ENCODE assay signal across 8 mouse cellular contexts in the genomic region with DNA sequence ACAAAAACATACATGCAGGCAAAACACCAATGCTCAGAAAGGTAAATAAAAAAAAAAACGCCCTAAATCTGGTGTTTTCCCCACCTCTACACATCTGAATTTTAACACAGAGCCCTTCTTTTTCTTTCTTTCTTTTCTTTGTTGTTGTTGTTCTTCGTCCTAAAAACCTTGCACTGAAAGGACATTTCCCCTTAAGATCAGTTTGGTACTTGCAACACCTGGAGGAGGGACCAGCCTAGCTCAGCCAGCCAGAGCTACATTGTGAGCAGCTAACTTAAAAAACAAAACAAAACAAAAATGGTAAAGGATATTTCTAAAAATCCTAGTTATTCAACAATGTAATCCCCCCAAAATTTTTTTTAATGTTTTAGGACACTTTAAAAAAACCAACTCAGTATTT. TPM values are rescaled to one million over a fixed set of nuclear protein-coding genes. Genes with fewer than 3 reads are reported as not detected.
DNase-seq lines count a peak whose midpoint lies in the region; ATAC-seq and TF ChIP-seq lines count a peak whose summit lies in the region.

No protein-coding gene starts in this region.

- 51% methylated on average over 2 of the region's 2 CpGs for WGBS in cerebellum, adult 2 months
- WGBS in liver, embryonic 11.5 days = 57% methylated on average over 2 of the region's 2 CpGs
- 45% methylated on average over 2 of the region's 2 CpGs for WGBS in stomach, embryonic 15.5 days

- no peaks in the 10 kb centered on the region for H3K27me3 ChIP-seq in cerebellum, adult 2 months (ENCODE audit: control insufficient read depth, insufficient read depth, low read length)
- H3K27me3 ChIP-seq in liver, embryonic 11.5 days (replicated peaks; ENCODE audit: control insufficient read depth, insufficient read depth, low read length) = no peaks in the 10 kb centered on the region
- no peaks in the 10 kb centered on the region for H3K27me3 ChIP-seq in stomach, embryonic 15.5 days (replicated peaks)

- no peaks in the 10 kb centered on the region for H3K9me3 ChIP-seq in liver, embryonic 11.5 days (ENCODE audit: control insufficient read depth, low read length)
- no peaks in the 10 kb centered on the region for H3K9me3 ChIP-seq in stomach, embryonic 15.5 days

- TF ChIP-seq CTCF in cerebellum, adult 2 months (IDR thresholded peaks at IDR 0.05; ENCODE audit: borderline replicate concordance, insufficient read depth, low read depth, low read length) = no peak

- no peak for DNase-seq in cerebellum, adult 2 months
- DNase-seq in cerebellum, adult 8-10 months = no peak
- DNase-seq in lung, postnatal 25 days (ENCODE audit: low spot score) = peak; percentile 16
- DNase-seq in lung, postnatal 10 days = no peak
- no peak for DNase-seq in liver, embryonic 11.5 days (ENCODE audit: low spot score)
- DNase-seq in spleen, adult 18-20 months = no peak

- H3K9ac ChIP-seq in liver, embryonic 11.5 days (ENCODE audit: low read depth, low read length) = no peak overlapping the region
- no peak overlapping the region; the same call in 1 of the 2 replicates for H3K9ac ChIP-seq in stomach, embryonic 15.5 days

- ATAC-seq in liver, embryonic 11.5 days (replicated peaks; ENCODE audit: low FRiP score) = no peak
- no peak for ATAC-seq in stomach, embryonic 15.5 days (ENCODE audit: insufficient read depth, low FRiP score, low read depth)
- ATAC-seq in cerebellum, adult (ENCODE audit: insufficient number of reproducible peaks, low FRiP score, low TSS enrichment) = no peak

- H3K4me1 ChIP-seq in cerebellum, adult 2 months (ENCODE audit: control insufficient read depth, insufficient read depth, low read length) = no peaks in the 10 kb centered on the region; the same call in 1 of the 2 replicates
- H3K4me1 ChIP-seq in liver, embryonic 11.5 days (replicated peaks; ENCODE audit: control insufficient read depth, insufficient read depth, low read length) = peaks cover 11% of the 10 kb centered on the region; the same call in 1 of the 2 replicates
- peaks cover 4% of the 10 kb centered on the region; the same call in 1 of the 2 replicates for H3K4me1 ChIP-seq in stomach, embryonic 15.5 days

- no peaks in the 10 kb centered on the region for H3K36me3 ChIP-seq in liver, embryonic 11.5 days (ENCODE audit: control insufficient read depth, insufficient read depth, low read length)
- H3K36me3 ChIP-seq in stomach, embryonic 15.5 days = no peaks in the 10 kb centered on the region

- TF ChIP-seq POLR2A in cerebellum, adult 2 months (IDR thresholded peaks at IDR 0.05; ENCODE audit: borderline replicate concordance, insufficient read depth, low read length) = no peak

- H3K27ac ChIP-seq in cerebellum, adult 2 months (ENCODE audit: insufficient read depth, low read length) = no peak overlapping the region; the same call in 1 of the 2 replicates
- no peak overlapping the region for H3K27ac ChIP-seq in liver, embryonic 11.5 days (ENCODE audit: low read depth, low read length)
- H3K27ac ChIP-seq in stomach, embryonic 15.5 days = peak overlapping the region; percentile 99

- H3K4me2 ChIP-seq in liver, embryonic 11.5 days = peak overlapping the region; percentile 87; the same call in 1 of the 2 replicates
- peak overlapping the region; percentile 98; the same call in 1 of the 2 replicates for H3K4me2 ChIP-seq in stomach, embryonic 15.5 days

- peak overlapping the region; percentile 35 for H3K4me3 ChIP-seq in cerebellum, adult 2 months (replicated peaks; ENCODE audit: insufficient read depth, low read depth, low read length)
- H3K4me3 ChIP-seq in liver, embryonic 11.5 days (ENCODE audit: low read depth, low read length) = no peak overlapping the region
- H3K4me3 ChIP-seq in stomach, embryonic 15.5 days (replicated peaks) = no peak overlapping the region

RNA-seq across cellular contexts. Expression of a gene that starts 6.1 kb away (rescaled TPM):
- polyA plus RNA-seq in cerebellum, adult 2 months (2012; rRNA removed) = 16.6 and 18.6 TPM in 2 replicates
- 9.1 and 10.4 TPM in 2 replicates for polyA plus RNA-seq in liver, embryonic 11.5 days (2014; fragmentation: Nextera tagmentation; extraction: Ambion mirVana)
- polyA plus RNA-seq in stomach, embryonic 15.5 days (2015; fragmentation: Nextera tagmentation; extraction: Ambion mirVana) = 8.4 and 10.4 TPM in 2 replicates
